Mouse (Mus musculus) heart, embryonic 15.5 days (tissue): ENCODE data around the gene Glt1d1. TPM values are rescaled to one million over a fixed set of nuclear protein-coding genes. Genes with fewer than 3 reads are reported as not detected.

ENCODE experiments used
- ATAC-seq: fragments of 200-750 bp; cut with Nextera tagmentation; replicated peaks from 2 replicates; pipeline ENCODE4 v1.8.0; 2017; ENCODE audit warnings: low read depth, moderate TSS enrichment; ENCODE audit not compliant: insufficient number of reproducible peaks, insufficient read depth, low FRiP score
- H3K27ac ChIP-seq: fragments of 300-500 bp; sonication (generic); 2 replicates; pipeline ENCODE4 v1.5.1; 2015; ENCODE audit warnings: mild to moderate bottlenecking, inconsistent platforms
- H3K27me3 ChIP-seq: fragments of 300-500 bp; sonication (generic); 2 replicates; pipeline ENCODE4 v1.6.1; 2015; ENCODE audit warnings: inconsistent platforms
- H3K36me3 ChIP-seq: fragments of 300-500 bp; sonication (generic); 2 replicates; pipeline ENCODE4 v1.6.1; 2015; ENCODE audit warnings: mild to moderate bottlenecking, inconsistent platforms
- H3K4me1 ChIP-seq: fragments of 300-500 bp; sonication (generic); replicated peaks from 2 replicates; pipeline ENCODE4 v1.6.1; 2015; ENCODE audit warnings: inconsistent platforms
- H3K4me2 ChIP-seq: fragments of 300-500 bp; sonication (generic); 2 replicates; pipeline ENCODE4 v1.6.1; 2015; ENCODE audit warnings: inconsistent platforms, mild to moderate bottlenecking, moderate library complexity
- H3K4me3 ChIP-seq: fragments of 300-500 bp; sonication (generic); 2 replicates; pipeline ENCODE4 v1.5.1; 2015; ENCODE audit warnings: mild to moderate bottlenecking, inconsistent platforms
- H3K9ac ChIP-seq: fragments of 300-500 bp; sonication (generic); 2 replicates; pipeline ENCODE4 v1.6.1; 2015; ENCODE audit warnings: mild to moderate bottlenecking, inconsistent platforms
- H3K9me3 ChIP-seq: fragments of 300-500 bp; sonication (generic); replicated peaks from 2 replicates; pipeline ENCODE4 v1.6.1; 2016; ENCODE audit warnings: inconsistent platforms
- WGBS: fragments of 180-500 bp; shearing (Covaris S2); methylation state at CpG from one replicate; pipeline ENCODE4 v1.1.7; 2015; ENCODE audit warnings: mixed read lengths; 5-methylcytosine and 5-hydroxymethylcytosine counted together
- polyA plus RNA-seq: library from polyadenylated mRNA; unstranded; fragments of >200 nt; fragmentation: Nextera tagmentation; extraction: Ambion mirVana; gene quantifications from 2 replicates; pipeline ENCODE4 v1.2.1, GENCODE M21; 2015

Gene Glt1d1
- 0.20 TPM in 1 of 2 replicates, not detected in the other for polyA plus RNA-seq

DNA sequence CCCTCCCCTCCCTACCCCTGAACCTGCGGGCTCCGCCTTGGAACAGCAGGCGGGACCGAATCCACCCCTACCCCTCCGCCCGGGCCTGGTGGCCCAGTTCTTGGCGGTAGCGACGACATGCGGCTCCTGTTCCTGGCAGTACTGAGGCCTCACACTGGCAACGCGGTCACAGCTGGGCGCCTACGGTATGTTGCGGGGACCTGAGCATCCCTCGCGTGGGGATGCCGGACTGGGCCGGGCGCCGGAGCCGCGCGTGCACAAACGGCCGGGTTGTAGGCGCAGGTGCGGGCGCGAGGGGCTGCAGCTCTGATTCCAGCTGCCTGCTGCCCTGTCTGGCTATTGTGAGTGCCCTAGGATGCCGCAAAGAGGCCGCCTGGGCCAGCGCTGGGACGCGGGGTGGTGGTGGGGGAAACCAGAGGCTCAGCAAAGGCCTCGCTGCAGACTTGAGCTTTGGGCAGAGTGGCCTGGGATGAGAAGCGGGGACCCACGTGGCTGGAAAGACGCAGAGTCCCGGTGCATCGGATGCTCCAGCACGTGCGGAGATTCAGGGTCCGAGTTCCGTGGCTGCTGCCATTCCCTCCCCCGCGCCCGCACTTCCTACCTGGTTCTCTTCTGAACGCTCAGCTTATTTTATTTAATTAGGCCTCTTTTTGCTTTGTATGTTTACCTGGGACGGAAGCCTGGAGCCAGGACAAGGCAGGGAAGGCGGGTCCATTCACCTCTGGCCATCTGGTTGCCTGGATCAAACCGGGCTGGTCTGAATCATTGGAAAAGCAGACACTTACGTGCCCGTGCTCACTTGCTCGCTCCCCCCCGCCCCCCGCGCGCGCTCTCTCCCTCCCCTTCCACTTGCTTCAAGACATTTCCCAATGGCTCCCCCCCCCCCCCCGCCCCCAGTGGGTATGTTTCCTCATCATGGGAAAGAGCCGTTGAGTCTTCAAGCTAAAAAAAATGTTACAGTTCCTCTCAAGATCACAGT is at the start of gene Glt1d1, which contains the start of gene Slc15a4:
Gene Glt1d1, plus strand, starts transcription at position 96 of the 979 bp plus-strand sequence.
Gene Slc15a4, minus strand, starts transcription at position 731 of the 979 bp plus-strand sequence.
- Histone ChIP-seq H3K9me3 (no peaks in the 10 kb centered on the region), H3K4me2 (peak within 1 kb of the TSS; percentile 71), H3K27ac (no peak within 1 kb of the TSS), H3K4me3 (peak within 1 kb of the TSS; percentile 43), H3K27me3 (peaks cover 41% of the 10 kb centered on the region), H3K36me3 (no peaks in the 10 kb centered on the region), H3K9ac (no peak within 1 kb of the TSS; the same call in 1 of the 2 replicates), H3K4me1 (peaks cover 7% of the 10 kb centered on the region)
- WGBS = 1% methylated on average over 62 of the region's 62 CpGs
- ATAC-seq = peak; percentile 43; the same call in 1 of the 2 replicates

DNA sequence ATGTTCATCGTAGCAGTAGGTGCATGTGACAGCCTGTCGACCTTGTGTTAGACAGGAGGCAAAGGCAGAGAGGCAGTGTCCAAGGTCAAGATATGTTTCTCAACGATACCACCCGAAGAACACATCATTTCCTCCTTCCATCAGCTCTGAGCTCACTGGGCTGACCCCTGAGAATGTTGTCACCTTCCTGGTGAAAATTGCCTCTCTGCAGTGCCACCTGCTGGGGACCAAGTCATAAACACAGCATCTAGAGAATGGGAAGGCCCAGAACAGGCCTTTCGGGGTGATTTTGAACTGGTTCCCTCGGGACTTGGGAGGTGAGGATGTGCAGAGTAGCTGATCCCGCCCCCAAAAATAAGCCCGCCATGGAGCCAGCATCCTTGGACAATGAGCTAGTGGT is 48.4 kb upstream of the Glt1d1 start:
- ATAC-seq = no peak
- Histone ChIP-seq H3K9me3 (no peaks in the 10 kb centered on the region), H3K4me2 (no peak overlapping the region), H3K36me3 (no peaks in the 10 kb centered on the region), H3K27ac (no peak overlapping the region), H3K27me3 (no peaks in the 10 kb centered on the region), H3K4me3 (no peak overlapping the region), H3K4me1 (no peaks in the 10 kb centered on the region), H3K9ac (no peak overlapping the region)
- 75% methylated on average over 8 of the region's 8 CpGs for WGBS

DNA sequence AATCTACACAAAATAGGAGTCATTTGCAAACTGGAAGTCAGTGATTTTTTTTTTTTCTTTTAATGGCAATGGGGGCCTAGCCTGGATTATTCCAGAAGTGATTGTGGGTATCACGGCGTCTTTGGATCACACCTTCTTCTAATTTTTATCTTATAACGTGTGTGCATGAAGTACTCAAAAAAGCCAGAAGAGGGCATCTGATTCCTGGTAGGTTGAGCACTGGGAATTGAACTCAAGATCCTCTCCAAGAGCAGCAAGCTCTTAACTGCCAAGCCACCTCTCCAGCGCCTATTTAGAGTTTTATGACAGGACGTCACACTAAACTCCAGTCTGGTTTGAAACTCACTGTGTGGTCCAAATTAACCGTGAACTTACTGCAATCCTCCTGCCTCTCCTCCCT is 44.2 kb upstream of the Glt1d1 start:
- no peak overlapping the region for H3K4me3 ChIP-seq
- ATAC-seq = no peak
- no peaks in the 10 kb centered on the region for H3K4me1 ChIP-seq
- WGBS = 67% methylated on average over 6 of the region's 6 CpGs
- no peak overlapping the region for H3K27ac ChIP-seq
- no peak overlapping the region for H3K4me2 ChIP-seq
- no peaks in the 10 kb centered on the region for H3K36me3 ChIP-seq
- H3K27me3 ChIP-seq = no peaks in the 10 kb centered on the region
- no peaks in the 10 kb centered on the region for H3K9me3 ChIP-seq
- H3K9ac ChIP-seq = no peak overlapping the region

- H3K4me1 ChIP-seq = no peaks in the 10 kb centered on the region
- ATAC-seq = no peak
- WGBS = 71% methylated on average over 5 of the region's 5 CpGs
Observed at GRCm38 (mm10) chr5:127592406-127592805, 39.7 kb upstream of the Glt1d1 start.

GRCm38 (mm10) chr5:127592854-127593253 is 39.2 kb upstream of the Glt1d1 start:
- no peak overlapping the region for H3K4me3 ChIP-seq
- WGBS = 74% methylated on average over 6 of the region's 6 CpGs
- H3K9ac ChIP-seq = no peak overlapping the region
- no peak overlapping the region for H3K27ac ChIP-seq
- no peak for ATAC-seq
- no peaks in the 10 kb centered on the region for H3K9me3 ChIP-seq
- H3K4me2 ChIP-seq = no peak overlapping the region
- no peaks in the 10 kb centered on the region for H3K27me3 ChIP-seq
- H3K36me3 ChIP-seq = peaks cover 48% of the 10 kb centered on the region
- H3K4me1 ChIP-seq = no peaks in the 10 kb centered on the region

More at GRCm38 (mm10) chr5:127592406-127592805, 39.7 kb upstream of the Glt1d1 start:
- H3K4me2 ChIP-seq = no peak overlapping the region
- no peak overlapping the region for H3K9ac ChIP-seq
- no peaks in the 10 kb centered on the region for H3K9me3 ChIP-seq
- H3K36me3 ChIP-seq = peaks cover 44% of the 10 kb centered on the region
- no peaks in the 10 kb centered on the region for H3K27me3 ChIP-seq
- H3K27ac ChIP-seq = no peak overlapping the region
- no peak overlapping the region for H3K4me3 ChIP-seq

DNA sequence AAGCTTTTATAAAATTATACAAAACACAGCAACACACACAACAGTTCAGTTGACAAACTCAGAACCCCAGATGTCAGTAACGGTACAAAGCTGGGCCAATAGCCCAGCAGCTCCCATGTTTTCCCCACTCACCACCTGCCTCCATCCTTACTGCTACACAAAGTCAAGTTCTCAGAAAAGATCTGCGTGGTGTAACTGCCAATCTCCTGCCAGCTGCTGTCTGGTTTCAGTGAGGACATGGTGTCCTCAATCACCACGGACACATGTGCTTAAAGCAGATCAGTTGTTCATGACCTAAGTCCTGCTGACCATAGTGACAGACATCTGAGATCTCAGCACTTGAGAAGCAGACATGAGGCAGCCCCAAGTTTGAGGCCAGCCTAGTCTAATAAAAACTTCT is 36.4 kb upstream of the Glt1d1 start:
- Histone ChIP-seq H3K27me3 (no peaks in the 10 kb centered on the region), H3K4me2 (no peak overlapping the region), H3K9me3 (no peaks in the 10 kb centered on the region), H3K36me3 (peaks cover 69% of the 10 kb centered on the region), H3K4me3 (no peak overlapping the region), H3K27ac (no peak overlapping the region), H3K9ac (no peak overlapping the region), H3K4me1 (no peaks in the 10 kb centered on the region)
- no peak for ATAC-seq
- 86% methylated on average over 3 of the region's 3 CpGs for WGBS

- no peaks in the 10 kb centered on the region for H3K4me1 ChIP-seq
- H3K27me3 ChIP-seq = no peaks in the 10 kb centered on the region
- WGBS = 76% methylated on average over 7 of the region's 7 CpGs
- no peak overlapping the region for H3K4me2 ChIP-seq
- H3K9me3 ChIP-seq = no peaks in the 10 kb centered on the region
- peaks cover 80% of the 10 kb centered on the region for H3K36me3 ChIP-seq
- H3K4me3 ChIP-seq = no peak overlapping the region
- no peak for ATAC-seq
- no peak overlapping the region for H3K9ac ChIP-seq
- no peak overlapping the region for H3K27ac ChIP-seq
Observed at GRCm38 (mm10) chr5:127596862-127597261, 35.2 kb upstream of the Glt1d1 start.

DNA sequence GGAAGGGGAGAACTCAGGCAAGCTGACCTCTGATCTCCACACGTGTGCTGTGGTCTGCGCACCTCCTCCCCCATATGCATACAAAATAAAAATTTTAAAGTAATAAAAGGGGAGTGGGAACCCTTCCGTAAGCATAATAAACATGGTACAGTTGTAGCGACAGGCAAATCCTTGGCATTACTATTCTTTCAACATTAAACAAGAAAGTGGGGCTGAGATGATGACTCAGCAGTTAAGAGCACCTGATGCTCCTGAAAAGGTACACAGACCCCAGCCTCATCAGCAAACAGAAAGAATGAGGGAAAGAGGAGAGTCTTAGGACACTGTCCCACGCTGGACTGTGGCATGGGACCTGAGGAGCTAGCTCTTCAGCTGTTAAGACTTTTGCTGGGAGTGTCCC is 29.1 kb upstream of the Glt1d1 start:
- Histone ChIP-seq H3K4me2 (no peak overlapping the region), H3K4me1 (no peaks in the 10 kb centered on the region), H3K27me3 (no peaks in the 10 kb centered on the region), H3K9me3 (no peaks in the 10 kb centered on the region), H3K4me3 (no peak overlapping the region), H3K9ac (no peak overlapping the region), H3K27ac (no peak overlapping the region), H3K36me3 (peaks cover 73% of the 10 kb centered on the region)
- 93% methylated on average over 5 of the region's 5 CpGs for WGBS
- no peak for ATAC-seq

DNA sequence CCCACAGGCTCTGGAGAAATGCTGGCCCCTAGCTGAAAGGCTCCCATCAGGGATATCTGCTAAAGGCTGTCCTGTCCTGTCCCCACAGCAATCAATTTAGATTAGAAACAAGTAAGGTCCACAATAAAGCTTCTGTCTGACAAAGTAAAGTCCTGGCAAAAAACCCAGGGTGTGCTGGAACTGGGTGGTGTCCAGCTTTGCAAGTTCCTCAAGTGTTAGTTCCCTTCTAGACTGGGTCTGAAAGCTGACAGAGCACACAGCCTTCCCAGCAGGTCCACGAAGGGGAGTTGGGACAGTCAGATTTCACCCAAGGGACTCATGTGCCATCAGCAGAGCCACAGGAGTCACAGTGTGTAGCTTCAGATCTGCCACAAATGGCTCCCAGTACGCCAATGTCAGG is 24.6 kb upstream of the Glt1d1 start:
- no peak overlapping the region for H3K9ac ChIP-seq
- H3K9me3 ChIP-seq = no peaks in the 10 kb centered on the region
- H3K4me2 ChIP-seq = no peak overlapping the region
- no peak overlapping the region for H3K4me3 ChIP-seq
- peaks cover 40% of the 10 kb centered on the region for H3K4me1 ChIP-seq
- ATAC-seq = no peak
- H3K36me3 ChIP-seq = peaks cover 39% of the 10 kb centered on the region
- H3K27ac ChIP-seq = no peak overlapping the region
- H3K27me3 ChIP-seq = no peaks in the 10 kb centered on the region
- WGBS = 85% methylated on average over 2 of the region's 2 CpGs

GRCm38 (mm10) chr5:127609191-127609714 is 22.8 kb upstream of the Glt1d1 start:
- H3K9me3 ChIP-seq = no peaks in the 10 kb centered on the region
- peaks cover 52% of the 10 kb centered on the region for H3K4me1 ChIP-seq
- no peaks in the 10 kb centered on the region for H3K27me3 ChIP-seq
- peak; percentile 54; the same call in 1 of the 2 replicates for ATAC-seq
- H3K4me2 ChIP-seq = peak overlapping the region; percentile 22
- H3K9ac ChIP-seq = no peak overlapping the region
- WGBS = 50% methylated on average over 7 of the region's 7 CpGs
- no peak overlapping the region for H3K4me3 ChIP-seq
- H3K27ac ChIP-seq = peak overlapping the region; percentile 69
- peaks cover 22% of the 10 kb centered on the region; the same call in 1 of the 2 replicates for H3K36me3 ChIP-seq

GRCm38 (mm10) chr5:127610787-127611509 is 21.1 kb upstream of the Glt1d1 start:
- Histone ChIP-seq H3K27ac (peak overlapping the region; percentile 70), H3K9ac (peak overlapping the region; percentile 18; the same call in 1 of the 2 replicates), H3K4me1 (peaks cover 69% of the 10 kb centered on the region), H3K9me3 (no peaks in the 10 kb centered on the region), H3K4me3 (no peak overlapping the region), H3K36me3 (peaks cover 14% of the 10 kb centered on the region; the same call in 1 of the 2 replicates), H3K4me2 (peak overlapping the region; percentile 31), H3K27me3 (no peaks in the 10 kb centered on the region)
- 49% methylated on average over 6 of the region's 6 CpGs for WGBS
- peak; percentile 63; the same call in 1 of the 2 replicates for ATAC-seq
